Mouse (Mus musculus) C2C12 (cell line): ENCODE measurements around the gene Chd1l.

Source experiments
- CEBPB ChIP-seq: IDR thresholded peaks from one replicate; pipeline ENCODE4 v1.6.1; 2011; ENCODE audit warnings: low read depth, mild to moderate bottlenecking, control low read depth, moderate library complexity
- CTCF ChIP-seq: IDR thresholded peaks from one replicate; pipeline ENCODE4 v1.5.1; 2011; ENCODE audit not compliant: control insufficient read depth, insufficient read depth, insufficient read length
- FOSL1 ChIP-seq: IDR thresholded peaks from one replicate; pipeline ENCODE4 v1.8.0; 2011; ENCODE audit warnings: mild to moderate bottlenecking, low read length; ENCODE audit not compliant: poor library complexity, insufficient read depth, severe bottlenecking
- MYOD1 ChIP-seq: IDR thresholded peaks from one replicate; pipeline ENCODE4 v1.6.1; 2011; ENCODE audit warnings: low read depth; ENCODE audit not compliant: control insufficient read depth, insufficient read length
- USF1 ChIP-seq: IDR thresholded peaks from one replicate; pipeline ENCODE4 v1.6.1; 2011; ENCODE audit warnings: low read depth, mild to moderate bottlenecking, control low read depth, moderate library complexity

GRCm38 (mm10) chr3:97641396-97641795 lies 31.4 kb upstream of the Chd1l start:
- no peak for TF ChIP-seq CTCF
- TF ChIP-seq FOSL1, result no peak
- TF ChIP-seq MYOD1, result no peak
- no peak for TF ChIP-seq USF1
- no peak for TF ChIP-seq CEBPB
